Mouse (Mus musculus): ENCODE measurements around the gene Olfr965. TPM values are rescaled to one million over a fixed set of nuclear protein-coding genes. Genes with fewer than 3 reads are reported as not detected.
"Not testable (repeated sequence)": the region's sequence is repeated elsewhere in the genome, so short reads cannot be mapped to it uniquely, and the experiment has no call there.

The Olfr965 gene
- not detected in 2 replicates for polyA plus RNA-seq (2016; fragmentation: Nextera tagmentation; extraction: Ambion mirVana)

- no peaks in the 10 kb centered on the region for H3K9me3 ChIP-seq
- H3K36me3 ChIP-seq, result no peaks in the 10 kb centered on the region
- H3K4me1 ChIP-seq, result no peaks in the 10 kb centered on the region
- H3K27me3 ChIP-seq, result no peaks in the 10 kb centered on the region
- H3K9ac ChIP-seq (replicated peaks), result no peak within 1 kb of the TSS
- ATAC-seq (ENCODE audit: low FRiP score, low read depth), result no peak
- H3K27ac ChIP-seq (replicated peaks), result no peak within 1 kb of the TSS
- no peak within 1 kb of the TSS for H3K4me2 ChIP-seq (replicated peaks)
- no peak within 1 kb of the TSS for H3K4me3 ChIP-seq
These were observed at the start of gene Olfr965 for GRCm38 (mm10) chr9:39711053-39711452. Gene Olfr965, plus strand, starts transcription at chr9:39711353.

- Histone ChIP-seq H3K9ac (replicated peaks) (no peak within 1 kb of the TSS), H3K27ac (replicated peaks) (no peak within 1 kb of the TSS), H3K9me3 (no peaks in the 10 kb centered on the region), H3K27me3 (no peaks in the 10 kb centered on the region), H3K4me2 (replicated peaks) (no peak within 1 kb of the TSS), H3K4me3 (no peak within 1 kb of the TSS), H3K4me1 (no peaks in the 10 kb centered on the region), H3K36me3 (no peaks in the 10 kb centered on the region)
- ATAC-seq (ENCODE audit: low FRiP score, low read depth), result no peak
- 88% methylated on average over 1 of the region's 1 CpGs for WGBS
These were observed 44.2 kb upstream of the Olfr965 start, which contains the start of gene Olfr963 for GRCm38 (mm10) chr9:39666905-39667304. Gene Olfr963, plus strand, starts transcription at chr9:39667205.

GRCm38 (mm10) chr9:39669723-39670122, 41.4 kb upstream of the Olfr965 start:
- 84% methylated on average over 2 of the region's 2 CpGs for WGBS
- H3K4me1 ChIP-seq, result no peaks in the 10 kb centered on the region

GRCm38 (mm10) chr9:39674820-39675219, 36.3 kb upstream of the Olfr965 start:
- ATAC-seq (ENCODE audit: low FRiP score, low read depth), result no peak
- H3K9me3 ChIP-seq, result no peaks in the 10 kb centered on the region
- WGBS, result 97% methylated on average over 2 of the region's 2 CpGs
- no peaks in the 10 kb centered on the region for H3K36me3 ChIP-seq
- no peak overlapping the region for H3K27ac ChIP-seq (replicated peaks)
- H3K4me2 ChIP-seq (replicated peaks), result no peak overlapping the region
- H3K27me3 ChIP-seq, result no peaks in the 10 kb centered on the region
- no peak overlapping the region for H3K9ac ChIP-seq (replicated peaks)
- no peaks in the 10 kb centered on the region for H3K4me1 ChIP-seq
- no peak overlapping the region for H3K4me3 ChIP-seq

More at GRCm38 (mm10) chr9:39669723-39670122, 41.4 kb upstream of the Olfr965 start:
- no peak overlapping the region for H3K4me2 ChIP-seq (replicated peaks)
- no peaks in the 10 kb centered on the region for H3K9me3 ChIP-seq
- H3K9ac ChIP-seq (replicated peaks), result no peak overlapping the region
- no peaks in the 10 kb centered on the region for H3K36me3 ChIP-seq
- no peak overlapping the region for H3K27ac ChIP-seq (replicated peaks)
- H3K4me3 ChIP-seq, result no peak overlapping the region
- no peaks in the 10 kb centered on the region for H3K27me3 ChIP-seq
- ATAC-seq (ENCODE audit: low FRiP score, low read depth), result no peak

- H3K4me1 ChIP-seq, result no peaks in the 10 kb centered on the region
- H3K27me3 ChIP-seq, result no peaks in the 10 kb centered on the region
- WGBS, result 95% methylated on average over 2 of the region's 2 CpGs
- no peak for ATAC-seq (ENCODE audit: low FRiP score, low read depth)
- H3K4me3 ChIP-seq, result no peak overlapping the region
- H3K27ac ChIP-seq (replicated peaks), result no peak overlapping the region
- no peak overlapping the region for H3K4me2 ChIP-seq (replicated peaks)
- no peaks in the 10 kb centered on the region for H3K9me3 ChIP-seq
- H3K9ac ChIP-seq (replicated peaks), result no peak overlapping the region
- H3K36me3 ChIP-seq, result no peaks in the 10 kb centered on the region
These were observed 32.6 kb upstream of the Olfr965 start for GRCm38 (mm10) chr9:39678557-39678956.

GRCm38 (mm10) chr9:39679280-39679679, 31.9 kb upstream of the Olfr965 start:
- Histone ChIP-seq H3K4me2 (replicated peaks) (no peak overlapping the region), H3K27me3 (no peaks in the 10 kb centered on the region), H3K9me3 (no peaks in the 10 kb centered on the region), H3K27ac (replicated peaks) (no peak overlapping the region), H3K4me1 (no peaks in the 10 kb centered on the region), H3K9ac (replicated peaks) (no peak overlapping the region), H3K36me3 (no peaks in the 10 kb centered on the region), H3K4me3 (no peak overlapping the region)
- WGBS, result 71% methylated on average over 2 of the region's 2 CpGs
- ATAC-seq (ENCODE audit: low FRiP score, low read depth), result no peak

GRCm38 (mm10) chr9:39701123-39701522, 10.0 kb upstream of the Olfr965 start:
- not testable (repeated sequence) for H3K4me3 ChIP-seq; ATAC-seq (ENCODE audit: low FRiP score, low read depth); H3K4me1 ChIP-seq; H3K4me2 ChIP-seq (replicated peaks); H3K27ac ChIP-seq (replicated peaks); H3K9me3 ChIP-seq; H3K9ac ChIP-seq (replicated peaks); H3K36me3 ChIP-seq; H3K27me3 ChIP-seq
- 72% methylated on average over 8 of the region's 8 CpGs for WGBS

- no peak within 1 kb of the TSS for H3K27ac ChIP-seq (replicated peaks)
- no peaks in the 10 kb centered on the region for H3K4me1 ChIP-seq
- H3K9me3 ChIP-seq, result no peaks in the 10 kb centered on the region
- H3K9ac ChIP-seq (replicated peaks), result no peak within 1 kb of the TSS
- no peak for ATAC-seq (ENCODE audit: low FRiP score, low read depth)
- H3K4me3 ChIP-seq, result no peak within 1 kb of the TSS
- H3K36me3 ChIP-seq, result no peaks in the 10 kb centered on the region
- H3K4me2 ChIP-seq (replicated peaks), result no peak within 1 kb of the TSS
- H3K27me3 ChIP-seq, result no peaks in the 10 kb centered on the region
These were observed 4.1 kb upstream of the Olfr965 start, which contains the start of gene Olfr149 for GRCm38 (mm10) chr9:39707017-39707416. Gene Olfr149, minus strand, starts transcription at chr9:39707117.

- WGBS, result 78% methylated on average over 3 of the region's 3 CpGs
- Histone ChIP-seq H3K4me1 (no peaks in the 10 kb centered on the region), H3K9me3 (no peaks in the 10 kb centered on the region), H3K27me3 (no peaks in the 10 kb centered on the region), H3K9ac (replicated peaks) (no peak overlapping the region), H3K27ac (replicated peaks) (no peak overlapping the region), H3K36me3 (no peaks in the 10 kb centered on the region), H3K4me2 (replicated peaks) (no peak overlapping the region), H3K4me3 (no peak overlapping the region)
- ATAC-seq (ENCODE audit: low FRiP score, low read depth), result no peak
These were observed 2.2 kb upstream of the Olfr965 start for GRCm38 (mm10) chr9:39708958-39709357.

- Histone ChIP-seq H3K36me3 (no peaks in the 10 kb centered on the region), H3K4me2 (replicated peaks) (no peak within 1 kb of the TSS), H3K4me3 (no peak within 1 kb of the TSS), H3K9me3 (no peaks in the 10 kb centered on the region), H3K4me1 (no peaks in the 10 kb centered on the region), H3K9ac (replicated peaks) (no peak within 1 kb of the TSS), H3K27me3 (no peaks in the 10 kb centered on the region), H3K27ac (replicated peaks) (no peak within 1 kb of the TSS)
- ATAC-seq (ENCODE audit: low FRiP score, low read depth), result no peak
These were observed 19.5 kb downstream of the Olfr965 start, which contains the start of gene Olfr150 for GRCm38 (mm10) chr9:39730678-39731077. Gene Olfr150, plus strand, starts transcription at chr9:39730978.

- H3K9ac ChIP-seq (replicated peaks), result no peak overlapping the region
- H3K4me2 ChIP-seq (replicated peaks), result no peak overlapping the region
- no peaks in the 10 kb centered on the region for H3K9me3 ChIP-seq
- no peaks in the 10 kb centered on the region for H3K4me1 ChIP-seq
- 79% methylated on average over 1 of the region's 1 CpGs for whole genome bisulfite sequencing
- no peaks in the 10 kb centered on the region for H3K27me3 ChIP-seq
- ATAC-seq (ENCODE audit: low FRiP score, low read depth), result no peak
- H3K4me3 ChIP-seq, result no peak overlapping the region
- H3K36me3 ChIP-seq, result no peaks in the 10 kb centered on the region
- H3K27ac ChIP-seq (replicated peaks), result no peak overlapping the region
These were observed 29.6 kb downstream of the Olfr965 start for GRCm38 (mm10) chr9:39740741-39741140.

- Histone ChIP-seq H3K4me3 (no peak within 1 kb of the TSS), H3K36me3 (no peaks in the 10 kb centered on the region), H3K27ac (replicated peaks) (no peak within 1 kb of the TSS), H3K9ac (replicated peaks) (no peak within 1 kb of the TSS), H3K27me3 (no peaks in the 10 kb centered on the region), H3K9me3 (no peaks in the 10 kb centered on the region), H3K4me1 (no peaks in the 10 kb centered on the region), H3K4me2 (replicated peaks) (no peak within 1 kb of the TSS)
- ATAC-seq (ENCODE audit: low FRiP score, low read depth), result no peak
These were observed 34.8 kb downstream of the Olfr965 start, which contains the start of gene Olfr967 for GRCm38 (mm10) chr9:39745949-39746348. Gene Olfr967, plus strand, starts transcription at chr9:39746249.

- Histone ChIP-seq H3K9me3 (no peaks in the 10 kb centered on the region), H3K9ac (replicated peaks) (no peak overlapping the region), H3K4me2 (replicated peaks) (no peak overlapping the region), H3K27ac (replicated peaks) (no peak overlapping the region), H3K36me3 (no peaks in the 10 kb centered on the region), H3K4me3 (no peak overlapping the region), H3K4me1 (no peaks in the 10 kb centered on the region), H3K27me3 (no peaks in the 10 kb centered on the region)
- ATAC-seq (ENCODE audit: low FRiP score, low read depth), result no peak
- WGBS, result 87% methylated on average over 1 of the region's 1 CpGs
These were observed 35.3 kb downstream of the Olfr965 start for GRCm38 (mm10) chr9:39746428-39746827.
